Mouse (Mus musculus) WW6 (cell line): ENCODE results near the gene Tcstv3.
"Not testable (repeated sequence)": the region's sequence is repeated elsewhere in the genome, so short reads cannot be mapped to it uniquely, and the experiment has no call there.

Source experiments
- DNase-seq: peaks from one replicate; pipeline ENCODE4 v3.0.0-alpha.2; 2013; ENCODE audit warnings: low read depth, low spot score

The Tcstv3 gene

GRCm38 (mm10) chr13:120316578-120316977 lies at the start of gene Tcstv3:
Gene Tcstv3 (plus strand): TSS chr13:120316878.
- not testable (repeated sequence) for DNase-seq

- DNase-seq: not testable (repeated sequence)
Observed at GRCm38 (mm10) chr13:120277837-120278236, 38.8 kb upstream of the Tcstv3 start.

DNA sequence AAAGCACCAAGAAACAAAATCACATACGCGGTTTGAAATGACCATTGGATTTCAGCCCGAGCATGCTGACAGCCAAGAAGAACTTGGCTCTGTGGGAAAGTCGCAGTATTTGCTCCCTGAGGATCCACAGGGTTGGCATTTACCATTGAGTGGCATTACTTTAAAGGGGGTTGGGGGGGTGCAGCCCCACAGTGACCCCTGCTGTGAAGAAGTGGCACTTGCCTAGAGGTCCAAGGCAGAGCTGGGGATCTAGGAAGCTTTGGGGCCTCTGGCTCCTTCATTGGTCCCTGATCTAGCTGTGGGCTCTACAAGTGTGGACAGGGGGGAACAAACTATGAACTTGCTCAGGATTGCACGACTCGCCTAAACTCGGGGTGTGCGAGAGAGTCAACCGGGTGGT lies 37.9 kb upstream of the Tcstv3 start:
- no peak for DNase-seq

DNA sequence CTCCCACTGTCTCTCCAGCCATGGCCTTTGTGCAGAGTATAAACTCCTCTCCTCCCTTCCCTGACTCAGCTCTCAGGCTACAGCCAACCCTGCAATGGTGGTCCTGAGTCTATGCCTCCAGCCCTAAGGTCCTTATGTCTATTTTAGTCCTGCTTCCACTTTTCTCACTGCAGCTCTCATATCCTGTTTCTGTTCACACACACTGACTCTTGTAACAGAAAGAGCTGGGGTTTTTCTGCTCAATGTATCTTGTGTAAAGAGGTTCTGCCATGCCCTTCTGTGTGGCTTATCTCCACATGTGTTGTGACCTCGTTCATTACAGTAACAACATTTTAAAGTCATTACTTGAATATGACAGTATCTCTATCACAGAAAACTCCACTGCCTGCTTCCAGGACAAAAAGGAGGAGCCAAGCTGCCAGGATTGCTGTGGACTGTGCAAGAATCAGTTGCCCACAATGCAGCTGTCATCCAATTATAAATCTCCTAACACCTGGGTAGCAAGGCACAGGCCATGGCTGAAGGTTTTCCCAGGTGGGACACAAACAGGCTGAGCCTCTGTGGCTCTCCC lies 17.3 kb upstream of the Tcstv3 start:
- DNase-seq: no peak

DNA sequence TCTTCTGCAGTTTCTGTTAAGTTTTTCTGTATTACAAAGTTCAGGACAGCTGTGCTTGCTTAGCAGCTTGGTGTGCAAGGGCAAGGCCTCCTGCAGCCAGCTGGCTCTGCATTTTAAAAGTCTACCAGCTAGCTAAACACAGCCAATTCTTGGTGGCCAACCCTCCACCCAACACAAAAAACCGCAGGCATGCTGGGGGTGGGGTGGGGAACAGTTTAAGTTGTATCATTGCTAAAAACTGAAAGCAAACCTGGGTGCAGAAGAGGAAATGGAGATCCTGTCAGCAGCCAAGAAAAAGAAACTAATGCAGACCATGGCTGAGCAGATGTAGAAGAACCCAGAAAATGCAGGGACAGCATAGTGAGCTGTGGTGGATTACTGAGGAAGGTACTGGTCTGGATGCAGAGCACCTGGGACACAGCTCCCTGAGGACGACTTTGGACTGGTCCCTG lies 16.7 kb upstream of the Tcstv3 start, which contains the start of gene BC147527:
Gene BC147527 (plus strand): TSS at position 402 of the 452 bp plus-strand sequence.
- no peak for DNase-seq

GRCm38 (mm10) chr13:120300853-120301252 lies 15.8 kb upstream of the Tcstv3 start:
- DNase-seq: no peak

DNA sequence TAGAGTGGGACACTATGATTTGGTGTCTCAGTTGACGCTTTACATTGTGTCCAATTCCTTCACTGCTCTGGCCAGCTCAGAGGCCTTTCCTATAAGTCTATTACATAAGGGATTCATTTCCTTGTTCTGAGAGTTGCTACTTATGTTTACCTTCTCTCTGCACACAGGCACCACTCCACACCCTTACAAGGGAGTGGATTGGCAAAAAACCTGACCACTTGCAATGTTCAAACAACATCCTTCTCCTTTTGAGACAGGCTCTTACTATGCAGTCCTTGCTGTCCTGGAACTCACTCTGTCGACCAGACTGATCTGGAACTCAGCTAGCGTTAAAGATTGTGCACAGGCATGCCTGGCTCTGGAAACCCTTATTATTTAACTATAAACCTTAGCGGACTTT lies 5.9 kb upstream of the Tcstv3 start:
- DNase-seq: no peak

- DNase-seq: peak; percentile 40
Observed at GRCm38 (mm10) chr13:120313584-120313983, 3.1 kb upstream of the Tcstv3 start.

GRCm38 (mm10) chr13:120320183-120320582 lies 3.5 kb downstream of the Tcstv3 start:
- no peak for DNase-seq

- no peak for DNase-seq
Observed at GRCm38 (mm10) chr13:120320721-120321120, 4.0 kb downstream of the Tcstv3 start.
